Mouse (Mus musculus): ENCODE measurements around the gene Chuk.

- TF ChIP-seq POLR2A (IDR thresholded peaks at IDR 0.05; ENCODE audit: low read depth, low read length) (no peak), CTCF (IDR thresholded peaks at IDR 0.05; ENCODE audit: extremely low read depth, insufficient read length, insufficient replicate concordance, low read depth, low read length) (no peak)
Observed at GRCm38 (mm10) chr19:44100840-44101239, 6.4 kb downstream of the Chuk start.

Measured in small intestine, adult 2 months (tissue).